Mouse (Mus musculus) neural tube, embryonic 15.5 days (tissue): Measurements from ENCODE around the gene D5Ertd579e. TPM values are rescaled to one million over a fixed set of nuclear protein-coding genes. Genes with fewer than 3 reads are reported as not detected.

Experiments
- ATAC-seq: fragments of 200-750 bp; cut with Nextera tagmentation; 2 replicates; pipeline ENCODE4 v1.8.0; 2017; ENCODE audit warnings: mild to moderate bottlenecking, moderate TSS enrichment, moderate library complexity; ENCODE audit not compliant: low FRiP score
- H3K27ac ChIP-seq: fragments of 300-500 bp; sonication (generic); replicated peaks from 2 replicates; pipeline ENCODE4 v1.5.1; 2015; ENCODE audit warnings: mild to moderate bottlenecking, inconsistent platforms
- H3K27me3 ChIP-seq: fragments of 300-500 bp; sonication (generic); replicated peaks from 2 replicates; pipeline ENCODE4 v1.6.1; 2015; ENCODE audit warnings: inconsistent platforms
- H3K36me3 ChIP-seq: fragments of 300-500 bp; sonication (generic); 2 replicates; pipeline ENCODE4 v1.6.1; 2015; ENCODE audit warnings: inconsistent platforms
- H3K4me1 ChIP-seq: fragments of 300-500 bp; sonication (generic); 2 replicates; pipeline ENCODE4 v1.6.1; 2015; ENCODE audit warnings: inconsistent platforms
- H3K4me2 ChIP-seq: fragments of 300-500 bp; sonication (generic); 2 replicates; pipeline ENCODE4 v1.6.1; 2015; ENCODE audit warnings: inconsistent platforms, mild to moderate bottlenecking, moderate library complexity
- H3K4me3 ChIP-seq: fragments of 300-500 bp; sonication (generic); replicated peaks from 2 replicates; pipeline ENCODE4 v1.5.1; 2015; ENCODE audit warnings: mild to moderate bottlenecking, inconsistent platforms
- H3K9ac ChIP-seq: fragments of 300-500 bp; sonication (generic); replicated peaks from 2 replicates; pipeline ENCODE4 v1.6.1; 2015; ENCODE audit warnings: mild to moderate bottlenecking, inconsistent platforms
- H3K9me3 ChIP-seq: fragments of 300-500 bp; sonication (generic); replicated peaks from 2 replicates; pipeline ENCODE4 v1.6.1; 2016; ENCODE audit warnings: inconsistent platforms
- WGBS: fragments of 180-500 bp; shearing (Covaris S2); methylation state at CpG from one replicate; pipeline ENCODE4 v1.1.7; 2015; ENCODE audit warnings: mixed read lengths; 5-methylcytosine and 5-hydroxymethylcytosine counted together
- polyA plus RNA-seq: library from polyadenylated mRNA; unstranded; fragments of >200 nt; fragmentation: Nextera tagmentation; extraction: Ambion mirVana; gene quantifications from 2 replicates; pipeline ENCODE4 v1.2.1, GENCODE M21; 2015

The D5Ertd579e gene
- polyA plus RNA-seq, 1 experiment from 2014 or later: 29.1 TPM

DNA sequence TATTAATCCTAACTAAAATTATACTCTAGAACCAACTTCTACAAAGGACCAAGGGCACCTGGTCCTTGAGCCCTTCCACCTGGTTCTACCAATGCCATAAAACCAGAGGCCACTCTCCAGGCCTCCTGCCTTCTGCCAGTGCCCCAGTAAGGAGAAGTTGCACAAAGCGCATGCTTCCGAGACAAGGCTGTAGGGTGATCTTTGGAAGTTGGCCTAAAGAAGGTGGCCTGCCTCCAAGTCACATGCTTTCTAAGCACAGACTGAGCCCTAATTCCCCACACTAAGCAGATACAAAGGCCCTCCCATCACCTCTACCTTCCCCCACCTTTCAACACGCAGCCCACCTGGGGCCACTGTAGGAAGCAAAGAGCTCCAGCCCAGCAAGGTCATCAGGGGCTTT is 120.6 kb downstream of the D5Ertd579e start:
- H3K9me3 ChIP-seq: no peaks in the 10 kb centered on the region
- H3K4me2 ChIP-seq: no peak overlapping the region
- peaks cover 6% of the 10 kb centered on the region; the same call in 1 of the 2 replicates for H3K36me3 ChIP-seq
- no peak for ATAC-seq
- H3K27me3 ChIP-seq: no peaks in the 10 kb centered on the region
- 87% methylated on average over 3 of the region's 3 CpGs for WGBS
- H3K4me1 ChIP-seq: 0 out of 2 replicates have a peak, but pooled peaks cover 5% of the 10 kb centered on the region
- no peak overlapping the region for H3K27ac ChIP-seq
- no peak overlapping the region for H3K9ac ChIP-seq
- H3K4me3 ChIP-seq: no peak overlapping the region

DNA sequence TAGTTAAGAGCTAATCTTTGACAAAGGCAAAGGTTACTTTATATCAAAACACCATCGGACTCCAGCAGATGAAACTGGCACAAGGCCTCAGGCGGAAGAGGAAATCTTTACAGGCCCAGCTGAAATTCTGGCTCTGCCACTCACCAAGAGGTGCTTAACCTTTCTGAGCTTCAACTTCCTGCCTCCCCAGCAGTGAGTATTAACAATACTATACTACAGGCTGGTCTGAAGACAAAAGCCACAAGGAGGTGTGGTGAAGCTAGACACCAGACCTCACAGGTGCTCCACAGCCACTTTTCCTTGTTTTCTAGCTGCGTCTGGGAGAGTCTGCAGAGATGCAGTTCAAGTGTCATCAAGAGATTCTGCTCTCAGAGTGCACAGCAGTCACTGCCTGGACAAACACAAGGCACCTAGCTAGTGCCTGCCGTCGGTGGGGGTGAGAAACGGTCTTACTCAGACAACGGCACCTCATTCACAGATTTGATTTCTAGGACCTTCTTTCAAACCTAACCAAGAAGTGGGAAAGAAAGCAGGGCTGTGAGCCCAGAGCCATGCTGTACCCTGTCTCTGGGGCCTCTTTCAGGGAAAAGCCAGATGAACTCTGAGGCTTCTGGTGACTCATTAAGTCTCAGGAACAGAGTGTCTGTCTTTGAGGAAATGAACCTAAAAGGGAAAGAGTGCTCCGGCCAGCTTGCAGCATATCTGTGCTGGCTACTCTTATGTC is 121.5 kb downstream of the D5Ertd579e start:
- 70% methylated on average over 8 of the region's 8 CpGs for WGBS

DNA sequence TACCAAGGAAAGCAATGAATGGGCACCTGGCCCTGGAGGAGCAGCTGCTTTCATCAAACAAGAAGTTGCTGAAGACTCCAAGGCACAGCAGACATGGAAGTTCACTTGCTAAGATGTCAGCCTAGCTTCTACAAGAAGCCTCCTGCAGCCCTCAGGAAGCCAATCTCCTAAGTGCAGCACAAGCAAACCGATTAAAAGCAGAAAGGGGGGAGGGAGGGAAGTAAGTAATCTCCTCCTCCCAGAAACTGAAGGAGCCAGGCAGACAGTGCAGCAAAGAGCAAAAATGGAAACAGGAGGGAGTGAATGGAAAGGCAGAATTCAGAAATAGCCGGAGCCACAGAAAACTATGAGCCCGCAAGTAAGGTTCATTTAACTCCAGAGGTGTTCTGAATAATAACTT is 122.5 kb downstream of the D5Ertd579e start:
- Histone ChIP-seq H3K4me1 (0 out of 2 replicates have a peak, but pooled peaks cover 5% of the 10 kb centered on the region), H3K27ac (no peak overlapping the region), H3K4me3 (no peak overlapping the region), H3K9ac (no peak overlapping the region), H3K9me3 (no peaks in the 10 kb centered on the region), H3K27me3 (no peaks in the 10 kb centered on the region), H3K4me2 (no peak overlapping the region), H3K36me3 (peaks cover 6% of the 10 kb centered on the region; the same call in 1 of the 2 replicates)
- ATAC-seq: no peak
- WGBS: 70% methylated on average over 3 of the region's 3 CpGs

More for the DNA sequence above, 121.5 kb downstream of the D5Ertd579e start:
- no peaks in the 10 kb centered on the region for H3K27me3 ChIP-seq
- ATAC-seq: no peak
- H3K36me3 ChIP-seq: peaks cover 6% of the 10 kb centered on the region; the same call in 1 of the 2 replicates
- no peak overlapping the region for H3K27ac ChIP-seq
- 0 out of 2 replicates have a peak, but pooled peaks cover 5% of the 10 kb centered on the region for H3K4me1 ChIP-seq
- H3K9me3 ChIP-seq: no peaks in the 10 kb centered on the region
- no peak overlapping the region for H3K4me3 ChIP-seq
- H3K4me2 ChIP-seq: no peak overlapping the region
- 0 out of 2 replicates have a peak overlapping the region, but pooled peaks have one; percentile 14 for H3K9ac ChIP-seq

DNA sequence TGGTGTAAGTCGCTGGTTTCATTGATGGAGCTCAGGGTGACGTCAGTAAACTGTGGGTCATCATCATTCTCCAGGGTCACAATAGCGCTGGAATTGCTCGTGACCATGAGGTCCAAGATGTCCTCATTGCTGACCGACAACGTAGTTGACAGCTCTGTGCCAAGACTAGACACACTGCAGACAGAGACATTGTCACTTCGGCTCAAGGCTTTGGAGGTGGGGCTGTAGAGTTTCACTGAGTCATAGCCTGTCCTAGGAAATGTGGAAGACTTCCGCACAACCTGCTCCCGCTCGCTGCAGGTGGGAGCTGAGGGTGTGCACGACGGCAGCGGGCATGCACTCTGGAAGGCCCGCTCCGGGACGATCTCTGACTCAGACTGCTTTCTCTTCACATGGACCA is 124.5 kb downstream of the D5Ertd579e start:
- no peak for ATAC-seq
- H3K4me1 ChIP-seq: peaks cover 16% of the 10 kb centered on the region
- WGBS: 94% methylated on average over 16 of the region's 16 CpGs
- H3K27me3 ChIP-seq: no peaks in the 10 kb centered on the region
- no peak overlapping the region for H3K27ac ChIP-seq
- H3K4me2 ChIP-seq: no peak overlapping the region
- peaks cover 6% of the 10 kb centered on the region; the same call in 1 of the 2 replicates for H3K36me3 ChIP-seq
- no peak overlapping the region for H3K4me3 ChIP-seq
- H3K9me3 ChIP-seq: no peaks in the 10 kb centered on the region
- no peak overlapping the region for H3K9ac ChIP-seq

DNA sequence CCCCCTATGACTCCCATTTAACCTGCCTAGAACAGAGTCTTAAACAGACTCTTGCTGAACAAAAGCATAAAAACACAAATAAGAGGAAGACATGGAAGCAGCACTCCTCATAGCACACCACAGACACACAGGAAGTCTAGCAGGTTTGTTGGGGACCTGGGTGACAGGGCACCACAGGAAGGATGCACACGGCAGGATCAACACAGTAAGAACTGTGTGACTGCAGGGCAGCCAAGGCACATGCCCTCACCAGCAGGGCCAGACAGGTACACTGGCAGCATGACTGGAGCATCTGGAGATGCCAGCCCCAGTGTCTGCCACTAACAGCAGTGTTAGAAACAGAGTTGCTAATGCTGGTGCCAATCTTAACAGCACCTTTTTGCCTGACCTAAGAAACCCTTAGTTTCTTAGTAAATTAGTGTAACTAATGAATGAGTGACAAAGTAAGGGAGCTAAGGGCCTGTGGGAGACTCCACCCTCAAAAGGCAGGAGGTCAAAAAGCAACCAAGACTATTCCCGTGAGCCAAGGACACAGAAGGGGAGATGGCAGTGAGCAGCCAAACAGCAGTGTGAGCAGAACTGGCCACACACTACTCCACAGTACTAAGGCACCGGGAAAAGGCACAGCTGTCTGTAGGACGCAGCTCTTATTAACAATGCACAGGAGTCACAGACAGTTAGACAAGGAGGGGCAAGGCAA is 125.1 kb downstream of the D5Ertd579e start:
- WGBS: 89% methylated on average over 4 of the region's 4 CpGs
- no peak for ATAC-seq
- H3K4me3 ChIP-seq: no peak overlapping the region
- no peaks in the 10 kb centered on the region for H3K9me3 ChIP-seq
- H3K4me1 ChIP-seq: peaks cover 16% of the 10 kb centered on the region
- H3K27ac ChIP-seq: no peak overlapping the region
- no peak overlapping the region for H3K4me2 ChIP-seq
- H3K9ac ChIP-seq: no peak overlapping the region
- peaks cover 6% of the 10 kb centered on the region; the same call in 1 of the 2 replicates for H3K36me3 ChIP-seq
- no peaks in the 10 kb centered on the region for H3K27me3 ChIP-seq

DNA sequence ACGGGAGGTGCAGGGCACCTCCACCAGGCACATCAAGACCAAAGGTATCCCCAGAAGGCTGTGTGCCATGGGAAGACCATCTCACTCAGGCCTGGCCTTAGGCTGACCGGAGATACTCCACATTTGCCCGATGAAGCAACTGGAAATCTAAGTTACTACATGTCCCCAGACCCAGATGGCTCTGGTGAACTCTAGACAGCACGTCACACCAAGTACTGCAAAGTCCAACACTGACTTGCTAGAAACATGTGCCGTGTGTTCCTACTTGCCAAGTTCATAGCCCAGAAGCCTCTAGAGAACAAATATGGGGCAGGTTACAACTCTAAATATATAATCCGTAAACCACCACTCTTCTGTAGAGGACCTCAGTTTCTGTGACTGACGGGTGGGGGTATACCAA is 125.7 kb downstream of the D5Ertd579e start:
- H3K27me3 ChIP-seq: no peaks in the 10 kb centered on the region
- ATAC-seq: no peak
- H3K9me3 ChIP-seq: no peaks in the 10 kb centered on the region
- 92% methylated on average over 7 of the region's 7 CpGs for WGBS
- H3K9ac ChIP-seq: no peak overlapping the region
- H3K36me3 ChIP-seq: peaks cover 6% of the 10 kb centered on the region; the same call in 1 of the 2 replicates
- no peak overlapping the region for H3K4me2 ChIP-seq
- H3K4me3 ChIP-seq: no peak overlapping the region
- H3K27ac ChIP-seq: no peak overlapping the region
- peaks cover 13% of the 10 kb centered on the region for H3K4me1 ChIP-seq

DNA sequence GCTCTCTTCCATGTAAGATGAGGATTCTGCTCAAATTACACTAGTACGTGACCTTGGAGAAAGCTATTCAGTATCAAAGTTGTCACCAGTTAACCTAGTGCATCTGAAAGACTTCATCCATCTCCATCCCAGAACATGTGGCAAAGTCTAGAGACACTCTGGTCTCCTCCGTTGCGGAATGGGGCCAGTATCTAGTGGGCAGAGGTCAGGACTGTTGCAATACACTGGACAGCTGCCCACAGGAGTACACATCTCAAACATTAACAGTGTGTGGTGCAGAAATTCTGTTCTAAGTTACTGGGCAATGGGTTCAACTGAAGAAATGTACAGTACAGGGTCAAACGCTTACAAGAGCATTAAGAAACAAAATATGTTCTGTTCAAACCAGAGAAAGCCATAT is 127.7 kb downstream of the D5Ertd579e start:
- no peak for ATAC-seq
- H3K4me1 ChIP-seq: peaks cover 10% of the 10 kb centered on the region

DNA sequence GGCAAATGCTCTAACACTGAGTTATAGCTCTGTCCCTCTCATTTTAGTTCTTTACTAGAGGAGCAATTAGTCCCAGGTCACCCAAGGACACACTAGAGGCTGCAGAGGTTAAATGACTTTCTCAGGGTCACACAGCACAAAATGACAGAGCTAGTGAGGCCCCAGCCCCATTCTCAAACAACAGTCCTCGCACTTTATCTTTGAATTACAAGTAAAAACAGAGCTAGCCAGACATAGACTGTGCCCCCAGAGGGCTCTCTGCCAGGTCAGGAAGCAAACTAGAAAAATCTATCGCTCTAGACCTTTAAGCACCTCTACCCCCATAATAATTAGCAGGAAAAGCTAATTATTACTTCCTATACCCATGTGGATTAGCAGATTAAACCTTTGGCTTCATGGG is 128.2 kb downstream of the D5Ertd579e start:
- no peak for ATAC-seq
- Histone ChIP-seq H3K27me3 (no peaks in the 10 kb centered on the region), H3K9ac (no peak overlapping the region), H3K9me3 (no peaks in the 10 kb centered on the region), H3K4me3 (no peak overlapping the region), H3K4me1 (peaks cover 10% of the 10 kb centered on the region), H3K27ac (no peak overlapping the region), H3K4me2 (no peak overlapping the region), H3K36me3 (peaks cover 6% of the 10 kb centered on the region; the same call in 1 of the 2 replicates)
- 59% methylated on average over 2 of the region's 2 CpGs for WGBS

More for the DNA sequence above, 127.7 kb downstream of the D5Ertd579e start:
- Histone ChIP-seq H3K9ac (no peak overlapping the region), H3K4me2 (no peak overlapping the region), H3K9me3 (no peaks in the 10 kb centered on the region), H3K27ac (no peak overlapping the region), H3K36me3 (peaks cover 6% of the 10 kb centered on the region; the same call in 1 of the 2 replicates), H3K4me3 (no peak overlapping the region), H3K27me3 (no peaks in the 10 kb centered on the region)
- 88% methylated on average over 4 of the region's 4 CpGs for WGBS

DNA sequence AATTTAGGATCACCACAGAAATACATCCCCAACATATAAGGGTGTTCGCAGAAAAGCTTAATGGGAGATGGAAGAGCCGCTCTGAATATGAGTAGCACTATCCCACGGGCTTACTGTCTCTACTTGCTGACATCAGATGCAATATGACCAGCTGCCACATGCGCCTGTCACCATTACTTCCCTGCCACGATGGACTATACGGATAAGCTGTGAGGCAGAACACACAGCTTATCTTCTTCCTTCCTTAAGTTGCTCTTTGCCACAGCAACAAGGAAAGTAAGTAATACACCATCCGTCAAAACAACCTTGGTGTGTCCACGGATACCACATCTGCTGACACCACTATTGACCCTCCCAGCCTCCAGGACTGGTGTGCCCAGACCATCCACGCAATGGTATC is 131.3 kb downstream of the D5Ertd579e start:
- no peak overlapping the region for H3K4me2 ChIP-seq
- no peak for ATAC-seq
- no peaks in the 10 kb centered on the region for H3K36me3 ChIP-seq
- H3K9me3 ChIP-seq: no peaks in the 10 kb centered on the region
- WGBS: 87% methylated on average over 9 of the region's 9 CpGs
- no peak overlapping the region for H3K4me3 ChIP-seq
- no peaks in the 10 kb centered on the region for H3K27me3 ChIP-seq
- H3K4me1 ChIP-seq: peaks cover 10% of the 10 kb centered on the region
- H3K9ac ChIP-seq: no peak overlapping the region
- no peak overlapping the region for H3K27ac ChIP-seq

DNA sequence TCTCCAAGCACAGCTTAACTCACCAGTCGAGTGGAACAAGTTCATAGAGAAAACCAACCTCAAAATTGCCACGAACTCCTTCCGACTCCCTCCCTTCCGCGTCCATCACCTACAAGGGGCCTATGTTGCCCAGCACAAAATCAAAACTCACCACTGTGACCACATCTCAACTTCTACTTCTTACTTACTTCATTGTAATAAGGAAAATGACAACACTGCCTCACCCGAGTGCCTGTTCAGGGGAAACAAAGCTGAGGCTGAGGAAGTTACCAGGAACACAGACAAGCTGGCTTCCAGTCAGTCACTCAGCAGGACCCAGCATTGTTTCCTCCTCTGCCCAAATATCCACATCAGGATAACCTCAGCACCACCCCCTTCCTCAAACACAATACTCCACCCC is 132.1 kb downstream of the D5Ertd579e start:
- no peak for ATAC-seq

DNA sequence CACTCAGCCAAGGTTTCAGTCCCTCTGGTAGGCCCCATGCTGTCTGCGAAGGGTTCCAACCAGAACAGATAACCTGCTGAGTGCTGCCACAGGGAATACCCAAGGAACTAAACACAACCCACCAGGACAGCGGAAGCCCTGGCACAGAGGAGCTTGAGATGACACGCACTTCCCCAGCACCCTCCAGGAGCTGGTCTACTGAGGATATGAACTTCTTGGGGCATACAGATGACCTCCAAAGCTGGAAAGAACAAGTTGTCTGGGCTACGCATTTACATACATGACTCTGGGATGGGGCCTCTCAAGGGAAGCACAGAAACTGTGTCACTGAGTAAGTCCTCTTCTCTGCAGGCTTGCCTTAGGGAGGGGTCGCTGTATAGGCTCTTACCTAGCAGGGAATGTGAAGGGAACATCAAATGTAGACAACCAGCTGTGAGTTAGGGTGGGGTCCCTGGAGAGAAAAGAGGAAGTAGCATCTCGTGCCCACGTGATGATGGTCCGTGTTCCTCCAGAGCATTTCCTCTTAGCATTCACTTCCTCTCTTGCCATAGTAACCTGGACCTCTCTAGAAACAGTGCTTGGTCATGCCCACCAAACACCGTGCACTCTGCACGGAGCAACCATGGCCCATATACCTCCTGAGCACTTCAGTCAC is 132.9 kb downstream of the D5Ertd579e start:
- Histone ChIP-seq H3K4me2 (no peak overlapping the region), H3K27ac (no peak overlapping the region)

More for the DNA sequence above, 132.1 kb downstream of the D5Ertd579e start:
- Histone ChIP-seq H3K27me3 (no peaks in the 10 kb centered on the region), H3K4me1 (peaks cover 10% of the 10 kb centered on the region), H3K4me2 (no peak overlapping the region), H3K9me3 (no peaks in the 10 kb centered on the region), H3K9ac (no peak overlapping the region), H3K27ac (no peak overlapping the region), H3K36me3 (no peaks in the 10 kb centered on the region), H3K4me3 (no peak overlapping the region)
- 85% methylated on average over 6 of the region's 6 CpGs for WGBS

More for the DNA sequence above, 132.9 kb downstream of the D5Ertd579e start:
- H3K4me3 ChIP-seq: no peak overlapping the region
- H3K9me3 ChIP-seq: no peaks in the 10 kb centered on the region
- no peaks in the 10 kb centered on the region for H3K36me3 ChIP-seq
- no peak for ATAC-seq
- WGBS: 92% methylated on average over 10 of the region's 10 CpGs
- H3K9ac ChIP-seq: no peak overlapping the region
- H3K27me3 ChIP-seq: no peaks in the 10 kb centered on the region
- peaks cover 10% of the 10 kb centered on the region for H3K4me1 ChIP-seq
